Mouse (Mus musculus): ENCODE measurements around the gene Adgra3. TPM values are rescaled to one million over a fixed set of nuclear protein-coding genes. Genes with fewer than 3 reads are reported as not detected.
A peak's percentile ranks its signal among the peaks of the same experiment; 100 is the strongest.

The Adgra3 gene
- polyA plus RNA-seq, 1 experiment from 2014 or later: 38.6 TPM

- no peak for DNase-seq (ENCODE audit: low spot score)
- H3K4me3 ChIP-seq: no peak overlapping the region
- no peak overlapping the region for H3K27ac ChIP-seq (replicated peaks)
- 91% methylated on average over 8 of the region's 8 CpGs for whole genome bisulfite sequencing
- no peaks in the 10 kb centered on the region for H3K4me1 ChIP-seq
- H3K36me3 ChIP-seq: peaks cover 86% of the 10 kb centered on the region
- H3K9me3 ChIP-seq (replicated peaks): no peaks in the 10 kb centered on the region
- no peaks in the 10 kb centered on the region for H3K27me3 ChIP-seq (ENCODE audit: low read depth, poor library complexity, severe bottlenecking)
Measured at GRCm38 (mm10) chr5:49990737-49991323, 68.0 kb downstream of the Adgra3 start.

- Histone ChIP-seq H3K9me3 (replicated peaks) (no peaks in the 10 kb centered on the region), H3K4me3 (no peak overlapping the region), H3K4me1 (no peaks in the 10 kb centered on the region), H3K27me3 (ENCODE audit: low read depth, poor library complexity, severe bottlenecking) (no peaks in the 10 kb centered on the region), H3K36me3 (peaks cover 94% of the 10 kb centered on the region), H3K27ac (replicated peaks) (no peak overlapping the region)
- 86% methylated on average over 10 of the region's 10 CpGs for WGBS
- no peak for DNase-seq (ENCODE audit: low spot score)
Measured at GRCm38 (mm10) chr5:49988015-49988798, 70.6 kb downstream of the Adgra3 start.

- DNase-seq (ENCODE audit: low spot score): no peak
- Histone ChIP-seq H3K4me3 (no peak overlapping the region), H3K36me3 (peaks cover 57% of the 10 kb centered on the region), H3K4me1 (no peaks in the 10 kb centered on the region), H3K27me3 (ENCODE audit: low read depth, poor library complexity, severe bottlenecking) (no peaks in the 10 kb centered on the region), H3K27ac (replicated peaks) (no peak overlapping the region), H3K9me3 (replicated peaks) (no peaks in the 10 kb centered on the region)
- WGBS: 88% methylated on average over 5 of the region's 5 CpGs
Measured at GRCm38 (mm10) chr5:49980727-49981126, 78.1 kb downstream of the Adgra3 start.

- no peaks in the 10 kb centered on the region for H3K4me1 ChIP-seq
- H3K36me3 ChIP-seq: peaks cover 57% of the 10 kb centered on the region
Measured at GRCm38 (mm10) chr5:49979246-49979645, 79.6 kb downstream of the Adgra3 start.

GRCm38 (mm10) chr5:49975971-49976370 is 82.8 kb downstream of the Adgra3 start:
- peak; percentile 39 for DNase-seq (ENCODE audit: low spot score)
- Histone ChIP-seq H3K9me3 (replicated peaks) (no peaks in the 10 kb centered on the region), H3K36me3 (peaks cover 74% of the 10 kb centered on the region), H3K4me1 (no peaks in the 10 kb centered on the region), H3K4me3 (no peak overlapping the region), H3K27ac (replicated peaks) (no peak overlapping the region), H3K27me3 (ENCODE audit: low read depth, poor library complexity, severe bottlenecking) (no peaks in the 10 kb centered on the region)
- 66% methylated on average over 2 of the region's 2 CpGs for WGBS

More at GRCm38 (mm10) chr5:49979246-49979645, 79.6 kb downstream of the Adgra3 start:
- H3K9me3 ChIP-seq (replicated peaks): no peaks in the 10 kb centered on the region
- WGBS: 96% methylated on average over 14 of the region's 14 CpGs
- DNase-seq (ENCODE audit: low spot score): no peak
- H3K4me3 ChIP-seq: no peak overlapping the region
- no peaks in the 10 kb centered on the region for H3K27me3 ChIP-seq (ENCODE audit: low read depth, poor library complexity, severe bottlenecking)
- no peak overlapping the region for H3K27ac ChIP-seq (replicated peaks)

- no peak for DNase-seq (ENCODE audit: low spot score)
- Histone ChIP-seq H3K4me3 (no peak overlapping the region), H3K27ac (replicated peaks) (no peak overlapping the region), H3K4me1 (no peaks in the 10 kb centered on the region), H3K27me3 (ENCODE audit: low read depth, poor library complexity, severe bottlenecking) (no peaks in the 10 kb centered on the region), H3K9me3 (replicated peaks) (no peaks in the 10 kb centered on the region), H3K36me3 (peaks cover 87% of the 10 kb centered on the region)
- WGBS: 94% methylated on average over 4 of the region's 4 CpGs
Measured at GRCm38 (mm10) chr5:49974211-49974610, 84.6 kb downstream of the Adgra3 start.

- WGBS: 97% methylated on average over 8 of the region's 8 CpGs
- Histone ChIP-seq H3K4me1 (no peaks in the 10 kb centered on the region), H3K27me3 (ENCODE audit: low read depth, poor library complexity, severe bottlenecking) (no peaks in the 10 kb centered on the region), H3K36me3 (peaks cover 90% of the 10 kb centered on the region), H3K9me3 (replicated peaks) (no peaks in the 10 kb centered on the region), H3K27ac (replicated peaks) (no peak overlapping the region), H3K4me3 (no peak overlapping the region)
- no peak for DNase-seq (ENCODE audit: low spot score)
Measured at GRCm38 (mm10) chr5:49969660-49970059, 89.1 kb downstream of the Adgra3 start.

GRCm38 (mm10) chr5:49967726-49968125 is 91.1 kb downstream of the Adgra3 start:
- Histone ChIP-seq H3K27me3 (ENCODE audit: low read depth, poor library complexity, severe bottlenecking) (no peaks in the 10 kb centered on the region), H3K9me3 (replicated peaks) (no peaks in the 10 kb centered on the region), H3K27ac (replicated peaks) (no peak overlapping the region), H3K4me1 (no peaks in the 10 kb centered on the region), H3K36me3 (peaks cover 91% of the 10 kb centered on the region), H3K4me3 (no peak overlapping the region)
- DNase-seq (ENCODE audit: low spot score): no peak
- 93% methylated on average over 6 of the region's 6 CpGs for WGBS

- DNase-seq (ENCODE audit: low spot score): no peak
- Histone ChIP-seq H3K4me3 (no peak overlapping the region), H3K27ac (replicated peaks) (no peak overlapping the region), H3K4me1 (no peaks in the 10 kb centered on the region), H3K9me3 (replicated peaks) (no peaks in the 10 kb centered on the region), H3K36me3 (peaks cover 91% of the 10 kb centered on the region), H3K27me3 (ENCODE audit: low read depth, poor library complexity, severe bottlenecking) (no peaks in the 10 kb centered on the region)
- 88% methylated on average over 8 of the region's 8 CpGs for WGBS
Measured at GRCm38 (mm10) chr5:49965810-49966209, 93.0 kb downstream of the Adgra3 start.

- H3K27me3 ChIP-seq (ENCODE audit: low read depth, poor library complexity, severe bottlenecking): no peaks in the 10 kb centered on the region
- H3K9me3 ChIP-seq (replicated peaks): no peaks in the 10 kb centered on the region
- 89% methylated on average over 20 of the region's 20 CpGs for WGBS
- H3K4me1 ChIP-seq: no peaks in the 10 kb centered on the region
- peaks cover 87% of the 10 kb centered on the region for H3K36me3 ChIP-seq
- no peak overlapping the region for H3K4me3 ChIP-seq
- no peak overlapping the region for H3K27ac ChIP-seq (replicated peaks)
- DNase-seq (ENCODE audit: low spot score): peak; percentile 31
Measured at GRCm38 (mm10) chr5:49961478-49962431, 97.1 kb downstream of the Adgra3 start.

GRCm38 (mm10) chr5:49936354-49936753 is 122.5 kb downstream of the Adgra3 start:
- H3K27me3 ChIP-seq (ENCODE audit: low read depth, poor library complexity, severe bottlenecking): no peaks in the 10 kb centered on the region
- H3K4me1 ChIP-seq: no peaks in the 10 kb centered on the region
- H3K27ac ChIP-seq (replicated peaks): no peak overlapping the region
- 76% methylated on average over 1 of the region's 1 CpGs for WGBS
- no peaks in the 10 kb centered on the region for H3K9me3 ChIP-seq (replicated peaks)
- no peak overlapping the region for H3K4me3 ChIP-seq
- no peak for DNase-seq (ENCODE audit: low spot score)
- no peaks in the 10 kb centered on the region for H3K36me3 ChIP-seq

GRCm38 (mm10) chr5:49924712-49925111 is 134.1 kb downstream of the Adgra3 start:
- no peak overlapping the region for H3K27ac ChIP-seq (replicated peaks)

More at GRCm38 (mm10) chr5:49924712-49925111, 134.1 kb downstream of the Adgra3 start:
- DNase-seq (ENCODE audit: low spot score): no peak
- no peaks in the 10 kb centered on the region for H3K4me1 ChIP-seq
- no peaks in the 10 kb centered on the region for H3K9me3 ChIP-seq (replicated peaks)
- H3K4me3 ChIP-seq: no peak overlapping the region
- H3K36me3 ChIP-seq: no peaks in the 10 kb centered on the region
- H3K27me3 ChIP-seq (ENCODE audit: low read depth, poor library complexity, severe bottlenecking): no peaks in the 10 kb centered on the region
